Mouse (Mus musculus) hindbrain, embryonic 12.5 days (tissue): ENCODE measurements at regions not wholly inside any gene's neighbourhood (a gene's known extent, or its start where the extent isn't known, plus 50 kb on each side); places are given as distances from the start of the nearest gene placed in this dataset.

Experiments used
- ATAC-seq: fragments of 200-750 bp; cut with Nextera tagmentation; 2 replicates; pipeline ENCODE4 v1.8.0; 2017; ENCODE audit warnings: moderate TSS enrichment; ENCODE audit not compliant: low FRiP score
- H3K27ac ChIP-seq: fragments of 300-500 bp; sonication (generic); 2 replicates; pipeline ENCODE4 v1.5.1; 2016; ENCODE audit warnings: mild to moderate bottlenecking
- H3K27me3 ChIP-seq: fragments of 300-500 bp; sonication (generic); 2 replicates; pipeline ENCODE4 v1.6.1; 2016; ENCODE audit warnings: mild to moderate bottlenecking
- H3K36me3 ChIP-seq: fragments of 300-500 bp; sonication (generic); 2 replicates; pipeline ENCODE4 v1.6.1; 2016; ENCODE audit warnings: mild to moderate bottlenecking
- H3K4me1 ChIP-seq: fragments of 300-500 bp; sonication (generic); 2 replicates; pipeline ENCODE4 v1.6.1; 2016
- H3K4me2 ChIP-seq: fragments of 300-500 bp; sonication (generic); replicated peaks from 2 replicates; pipeline ENCODE4 v1.6.1; 2016; ENCODE audit warnings: mild to moderate bottlenecking
- H3K4me3 ChIP-seq: fragments of 300-500 bp; sonication (generic); 2 replicates; pipeline ENCODE4 v1.5.1; 2016; ENCODE audit warnings: mild to moderate bottlenecking
- H3K9ac ChIP-seq: fragments of 300-500 bp; sonication (generic); 2 replicates; pipeline ENCODE4 v1.6.1; 2016; ENCODE audit warnings: mild to moderate bottlenecking, moderate library complexity
- H3K9me3 ChIP-seq: fragments of 300-500 bp; sonication (generic); replicated peaks from 2 replicates; pipeline ENCODE4 v1.6.1; 2016; ENCODE audit warnings: mild to moderate bottlenecking
- WGBS: fragments of 180-500 bp; shearing (Covaris S2); methylation state at CpG from one replicate; pipeline ENCODE4 v1.1.7; 2016; 5-methylcytosine and 5-hydroxymethylcytosine counted together

GRCm38 (mm10) chr16:76680061-76680911, 306.7 kb upstream of the Nrip1 start:
- Histone ChIP-seq H3K27me3 (no peaks in the 10 kb centered on the region), H3K4me1 (no peaks in the 10 kb centered on the region; the same call in 1 of the 2 replicates), H3K4me2 (peak overlapping the region; percentile 27), H3K36me3 (no peaks in the 10 kb centered on the region), H3K4me3 (0 out of 2 replicates have a peak overlapping the region, but pooled peaks have one; percentile 5), H3K9ac (no peak overlapping the region), H3K9me3 (peaks cover 7% of the 10 kb centered on the region), H3K27ac (peak overlapping the region; percentile 45)
- ATAC-seq, result no peak
- 64% methylated on average over 19 of the region's 19 CpGs for WGBS

GRCm38 (mm10) chr16:76678885-76679284, 305.3 kb upstream of the Nrip1 start:
- H3K4me2 ChIP-seq, result no peak overlapping the region
- no peak overlapping the region for H3K4me3 ChIP-seq
- H3K27me3 ChIP-seq, result no peaks in the 10 kb centered on the region
- 91% methylated on average over 3 of the region's 3 CpGs for WGBS
- H3K9ac ChIP-seq, result no peak overlapping the region
- ATAC-seq, result no peak
- H3K9me3 ChIP-seq, result peaks cover 7% of the 10 kb centered on the region
- no peaks in the 10 kb centered on the region; the same call in 1 of the 2 replicates for H3K4me1 ChIP-seq
- no peaks in the 10 kb centered on the region for H3K36me3 ChIP-seq
- no peak overlapping the region for H3K27ac ChIP-seq

- Histone ChIP-seq H3K9ac (no peak overlapping the region), H3K9me3 (no peaks in the 10 kb centered on the region), H3K27ac (no peak overlapping the region), H3K36me3 (no peaks in the 10 kb centered on the region), H3K27me3 (no peaks in the 10 kb centered on the region), H3K4me3 (no peak overlapping the region), H3K4me1 (no peaks in the 10 kb centered on the region), H3K4me2 (no peak overlapping the region)
- 93% methylated on average over 4 of the region's 4 CpGs for WGBS
- no peak for ATAC-seq
These were observed 296.2 kb upstream of the Nrip1 start for GRCm38 (mm10) chr16:76669795-76670194.

GRCm38 (mm10) chr16:76667046-76667445, 293.4 kb upstream of the Nrip1 start:
- H3K27ac ChIP-seq, result no peak overlapping the region
- WGBS, result 40% methylated on average over 3 of the region's 3 CpGs
- no peak overlapping the region for H3K4me2 ChIP-seq
- no peaks in the 10 kb centered on the region for H3K36me3 ChIP-seq
- H3K27me3 ChIP-seq, result no peaks in the 10 kb centered on the region
- no peak overlapping the region for H3K4me3 ChIP-seq
- H3K9me3 ChIP-seq, result no peaks in the 10 kb centered on the region
- ATAC-seq, result no peak
- H3K9ac ChIP-seq, result no peak overlapping the region
- H3K4me1 ChIP-seq, result no peaks in the 10 kb centered on the region

GRCm38 (mm10) chr16:76655106-76655505, 281.5 kb upstream of the Nrip1 start:
- no peak overlapping the region for H3K9ac ChIP-seq
- WGBS, result 15% methylated on average over 3 of the region's 3 CpGs
- H3K36me3 ChIP-seq, result no peaks in the 10 kb centered on the region
- ATAC-seq, result no peak
- H3K4me1 ChIP-seq, result no peaks in the 10 kb centered on the region
- no peaks in the 10 kb centered on the region for H3K27me3 ChIP-seq
- no peaks in the 10 kb centered on the region for H3K9me3 ChIP-seq
- H3K27ac ChIP-seq, result no peak overlapping the region
- H3K4me2 ChIP-seq, result no peak overlapping the region
- H3K4me3 ChIP-seq, result no peak overlapping the region

GRCm38 (mm10) chr16:76644281-76644680, 270.7 kb upstream of the Nrip1 start:
- H3K36me3 ChIP-seq, result no peaks in the 10 kb centered on the region
- ATAC-seq, result no peak
- H3K4me2 ChIP-seq, result no peak overlapping the region
- no peaks in the 10 kb centered on the region for H3K9me3 ChIP-seq
- H3K4me1 ChIP-seq, result no peaks in the 10 kb centered on the region
- no peak overlapping the region for H3K4me3 ChIP-seq
- H3K27ac ChIP-seq, result no peak overlapping the region
- 93% methylated on average over 6 of the region's 6 CpGs for WGBS
- H3K27me3 ChIP-seq, result no peaks in the 10 kb centered on the region
- no peak overlapping the region for H3K9ac ChIP-seq

- 93% methylated on average over 9 of the region's 9 CpGs for WGBS
- Histone ChIP-seq H3K36me3 (no peaks in the 10 kb centered on the region), H3K9ac (no peak overlapping the region), H3K4me1 (no peaks in the 10 kb centered on the region), H3K4me3 (no peak overlapping the region), H3K9me3 (no peaks in the 10 kb centered on the region), H3K27ac (no peak overlapping the region), H3K4me2 (no peak overlapping the region), H3K27me3 (no peaks in the 10 kb centered on the region)
- no peak for ATAC-seq
These were observed 270.2 kb upstream of the Nrip1 start for GRCm38 (mm10) chr16:76643801-76644200.

- WGBS, result 81% methylated on average over 9 of the region's 9 CpGs
- no peak overlapping the region for H3K27ac ChIP-seq
- no peaks in the 10 kb centered on the region for H3K27me3 ChIP-seq
- H3K4me3 ChIP-seq, result no peak overlapping the region
- H3K4me2 ChIP-seq, result no peak overlapping the region
- H3K36me3 ChIP-seq, result no peaks in the 10 kb centered on the region
- H3K9me3 ChIP-seq, result no peaks in the 10 kb centered on the region
- no peaks in the 10 kb centered on the region for H3K4me1 ChIP-seq
- ATAC-seq, result no peak
- H3K9ac ChIP-seq, result no peak overlapping the region
These were observed 261.5 kb upstream of the Nrip1 start for GRCm38 (mm10) chr16:76635169-76635568.

- H3K9me3 ChIP-seq, result no peaks in the 10 kb centered on the region
- no peak overlapping the region for H3K4me2 ChIP-seq
- 89% methylated on average over 4 of the region's 4 CpGs for WGBS
- no peaks in the 10 kb centered on the region for H3K27me3 ChIP-seq
- no peak for ATAC-seq
- H3K4me1 ChIP-seq, result no peaks in the 10 kb centered on the region
- no peak overlapping the region for H3K4me3 ChIP-seq
- no peaks in the 10 kb centered on the region for H3K36me3 ChIP-seq
- H3K9ac ChIP-seq, result no peak overlapping the region
- no peak overlapping the region for H3K27ac ChIP-seq
These were observed 260.6 kb upstream of the Nrip1 start for GRCm38 (mm10) chr16:76634196-76634698.

GRCm38 (mm10) chr16:76626142-76626541, 252.5 kb upstream of the Nrip1 start:
- no peak overlapping the region for H3K9ac ChIP-seq
- H3K27me3 ChIP-seq, result no peaks in the 10 kb centered on the region
- no peak overlapping the region for H3K4me3 ChIP-seq
- no peaks in the 10 kb centered on the region for H3K36me3 ChIP-seq
- no peak overlapping the region for H3K4me2 ChIP-seq
- no peaks in the 10 kb centered on the region for H3K9me3 ChIP-seq
- no peak overlapping the region for H3K27ac ChIP-seq
- no peak for ATAC-seq
- 62% methylated on average over 4 of the region's 4 CpGs for WGBS
- H3K4me1 ChIP-seq, result no peaks in the 10 kb centered on the region

GRCm38 (mm10) chr16:76621715-76622114, 248.1 kb upstream of the Nrip1 start:
- Histone ChIP-seq H3K9me3 (no peaks in the 10 kb centered on the region), H3K4me2 (no peak overlapping the region), H3K4me3 (no peak overlapping the region), H3K27ac (no peak overlapping the region), H3K4me1 (no peaks in the 10 kb centered on the region), H3K27me3 (no peaks in the 10 kb centered on the region), H3K36me3 (no peaks in the 10 kb centered on the region), H3K9ac (no peak overlapping the region)
- ATAC-seq, result no peak
- WGBS, result 52% methylated on average over 8 of the region's 8 CpGs

GRCm38 (mm10) chr16:76618295-76618694, 244.7 kb upstream of the Nrip1 start:
- Histone ChIP-seq H3K27ac (no peak overlapping the region), H3K4me1 (no peaks in the 10 kb centered on the region), H3K4me3 (no peak overlapping the region), H3K4me2 (no peak overlapping the region), H3K36me3 (no peaks in the 10 kb centered on the region), H3K9ac (no peak overlapping the region), H3K27me3 (no peaks in the 10 kb centered on the region), H3K9me3 (no peaks in the 10 kb centered on the region)
- no peak for ATAC-seq
- WGBS, result 91% methylated on average over 7 of the region's 7 CpGs

GRCm38 (mm10) chr16:76611061-76611460, 237.4 kb upstream of the Nrip1 start:
- Histone ChIP-seq H3K4me1 (no peaks in the 10 kb centered on the region), H3K4me3 (no peak overlapping the region), H3K9ac (no peak overlapping the region), H3K27me3 (no peaks in the 10 kb centered on the region), H3K27ac (no peak overlapping the region), H3K36me3 (no peaks in the 10 kb centered on the region), H3K9me3 (no peaks in the 10 kb centered on the region), H3K4me2 (no peak overlapping the region)
- ATAC-seq, result no peak
